ENCODE assay signal across 46 mouse cellular contexts in genomic region chr3:67322422-67322821, GRCm38 (mm10). TPM values are rescaled to one million over a fixed set of nuclear protein-coding genes. Genes with fewer than 3 reads are reported as not detected.
"Had no signal": no experiment of that assay in that cellular context is flagged by ENCODE, and none has a peak within 500 bp of the region (broad histone marks: within the 10 kb centered on the region; RNA-seq: fewer than 3 reads in every experiment).

No protein-coding gene starts in this region.

- H3K4me1 ChIP-seq: limb, embryonic 12.5 days; limb, embryonic 13.5 days; limb, embryonic 15.5 days; liver, embryonic 13.5 days; liver, embryonic 15.5 days; lung, embryonic 15.5 days; megakaryocyte, embryonic 14.5 days; midbrain, embryonic 10.5 days; midbrain, embryonic 12.5 days; midbrain, embryonic 13.5 days; midbrain, embryonic 15.5 days; neural tube, embryonic 12.5 days had no signal

- H3K4me3 ChIP-seq: left cerebral cortex, adult 2 months; limb, embryonic 10.5 days; limb, embryonic 12.5 days; limb, embryonic 13.5 days; limb, embryonic 15.5 days; liver, embryonic 13.5 days; liver, embryonic 15.5 days; lung, embryonic 15.5 days; megakaryocyte, embryonic 14.5 days; midbrain, embryonic 10.5 days; midbrain, embryonic 12.5 days; midbrain, embryonic 13.5 days; midbrain, embryonic 15.5 days; myocyte; neural tube, embryonic 12.5 days had no signal

- DNase-seq: left cerebral cortex, postnatal 4 days; liver, embryonic 13.5 days; lung, adult 18-20 months; lung, adult 2 months; lung, embryonic 14.5 days; lung, postnatal 10 days; lung, postnatal 14 days; lung, postnatal 36 days; lung, postnatal 4 days; midbrain, embryonic 14.5 days had no signal

- H3K9ac ChIP-seq: limb, embryonic 12.5 days; limb, embryonic 13.5 days; limb, embryonic 15.5 days; liver, embryonic 13.5 days; liver, embryonic 14.5 days; liver, embryonic 15.5 days; lung, embryonic 14.5 days; lung, embryonic 15.5 days; midbrain, embryonic 12.5 days; midbrain, embryonic 13.5 days; midbrain, embryonic 15.5 days; neural tube, embryonic 12.5 days had no signal

- H3K27me3 ChIP-seq: limb, embryonic 12.5 days; limb, embryonic 13.5 days; limb, embryonic 15.5 days; liver, embryonic 13.5 days; liver, embryonic 15.5 days; lung, embryonic 15.5 days; megakaryocyte, embryonic 14.5 days; midbrain, embryonic 12.5 days; midbrain, embryonic 13.5 days; midbrain, embryonic 15.5 days; neural tube, embryonic 12.5 days had no signal

- H3K27ac ChIP-seq: left cerebral cortex, adult 2 months; limb, embryonic 10.5 days; limb, embryonic 12.5 days; limb, embryonic 13.5 days; limb, embryonic 15.5 days; liver, embryonic 13.5 days; liver, embryonic 14.5 days; liver, embryonic 15.5 days; lung, embryonic 15.5 days; macrophage; midbrain, embryonic 10.5 days; midbrain, embryonic 12.5 days; midbrain, embryonic 13.5 days; midbrain, embryonic 15.5 days; neural tube, embryonic 12.5 days had no signal

- H3K36me3 ChIP-seq: limb, embryonic 10.5 days; limb, embryonic 12.5 days; limb, embryonic 13.5 days; limb, embryonic 15.5 days; liver, embryonic 13.5 days; liver, embryonic 15.5 days; lung, embryonic 15.5 days; midbrain, embryonic 10.5 days; midbrain, embryonic 12.5 days; midbrain, embryonic 13.5 days; midbrain, embryonic 15.5 days; neural tube, embryonic 12.5 days had no signal

- ATAC-seq: lung, postnatal 0 days; midbrain, embryonic 13.5 days; midbrain, embryonic 15.5 days; midbrain, embryonic 16.5 days had no signal

- H3K9me3 ChIP-seq: limb, embryonic 10.5 days; limb, embryonic 12.5 days; limb, embryonic 13.5 days; limb, embryonic 15.5 days; liver, embryonic 13.5 days; liver, embryonic 15.5 days; lung, embryonic 15.5 days; megakaryocyte, embryonic 14.5 days; midbrain, embryonic 10.5 days; midbrain, embryonic 12.5 days; midbrain, embryonic 13.5 days; midbrain, embryonic 15.5 days; neural tube, embryonic 12.5 days had no signal

- H3K4me2 ChIP-seq: limb, embryonic 12.5 days; limb, embryonic 13.5 days; limb, embryonic 15.5 days; liver, embryonic 11.5 days; liver, embryonic 13.5 days; liver, embryonic 15.5 days; lung, embryonic 14.5 days; lung, embryonic 15.5 days; midbrain, embryonic 11.5 days; midbrain, embryonic 12.5 days; midbrain, embryonic 13.5 days; midbrain, embryonic 15.5 days; neural tube, embryonic 12.5 days had no signal

RNA-seq across cellular contexts. Expression of gene Mlf1, which starts 51.5 kb away (rescaled TPM):
- total RNA-seq: megakaryocyte-erythroid progenitor cell, adult 5-6 weeks; monocyte, adult 5-6 weeks had no signal
- polyA plus RNA-seq: macrophage had no signal

RNA-seq across cellular contexts. Expression of gene Gm17402, which starts 52.5 kb away (rescaled TPM):
- total RNA-seq: left cerebral cortex, adult 18-20 months; left cerebral cortex, adult 2 months; left cerebral cortex, adult 8-10 months; left cerebral cortex, postnatal 10 days; left cerebral cortex, postnatal 14 days; left cerebral cortex, postnatal 25 days; left cerebral cortex, postnatal 36 days; left cerebral cortex, postnatal 4 days; megakaryocyte progenitor cell, adult 5-6 weeks; megakaryocyte, adult 5-6 weeks; megakaryocyte-erythroid progenitor cell, adult 5-6 weeks; midbrain, postnatal 0 days; monocyte, adult 5-6 weeks had no signal
- polyA plus RNA-seq: limb, embryonic 10.5 days; limb, embryonic 11.5 days; limb, embryonic 12.5 days; limb, embryonic 13.5 days; limb, embryonic 14.5 days; limb, embryonic 15.5 days; liver, embryonic 11.5 days; liver, embryonic 13.5 days; liver, embryonic 14.5 days; liver, embryonic 15.5 days; liver, embryonic 16.5 days; lung, adult 2 months; lung, embryonic 14.5 days; lung, embryonic 15.5 days; lung, embryonic 16.5 days; lung, postnatal 0 days; macrophage; midbrain, embryonic 10.5 days; midbrain, embryonic 11.5 days; midbrain, embryonic 12.5 days; midbrain, embryonic 13.5 days; midbrain, embryonic 14.5 days; midbrain, embryonic 15.5 days; midbrain, embryonic 16.5 days; midbrain, postnatal 0 days; myocyte; neural tube, embryonic 11.5 days; neural tube, embryonic 12.5 days had no signal
